Comparison of ENCODE assay signal across 8 mouse cellular contexts in genomic region chr17:29415761-29416662, GRCm38 (mm10). TPM values are rescaled to one million over a fixed set of nuclear protein-coding genes. Genes with fewer than 3 reads are reported as not detected.
DNase-seq lines count a peak whose midpoint lies in the region; ATAC-seq lines count a peak whose summit lies in the region.

No protein-coding gene starts in this region.

- no peaks in the 10 kb centered on the region for H3K36me3 ChIP-seq in forebrain, embryonic 13.5 days (ENCODE audit: poor library complexity, severe bottlenecking)
- H3K36me3 ChIP-seq in limb, embryonic 15.5 days, result no peaks in the 10 kb centered on the region
- H3K36me3 ChIP-seq in neural tube, embryonic 14.5 days (ENCODE audit: control insufficient read depth, insufficient read depth, low read length), result no peaks in the 10 kb centered on the region

- peaks cover 14% of the 10 kb centered on the region for H3K27me3 ChIP-seq in forebrain, embryonic 13.5 days
- H3K27me3 ChIP-seq in limb, embryonic 15.5 days, result no peaks in the 10 kb centered on the region
- H3K27me3 ChIP-seq in neural tube, embryonic 14.5 days (ENCODE audit: control insufficient read depth, insufficient read depth, low read length), result no peaks in the 10 kb centered on the region

- H3K4me1 ChIP-seq in forebrain, embryonic 13.5 days, result peaks cover 11% of the 10 kb centered on the region
- H3K4me1 ChIP-seq in limb, embryonic 15.5 days, result peaks cover 22% of the 10 kb centered on the region
- peaks cover 3% of the 10 kb centered on the region; the same call in 1 of the 2 replicates for H3K4me1 ChIP-seq in neural tube, embryonic 14.5 days (ENCODE audit: control insufficient read depth, insufficient read depth, low read length)

- peak; percentile 98 for DNase-seq in heart, adult 11 months
- no peak for DNase-seq in heart, adult 8-10 months (ENCODE audit: low spot score)
- DNase-seq in heart, postnatal 25 days (ENCODE audit: low spot score), result peak; percentile 60
- DNase-seq in thymus, postnatal 25 days, result no peak

- intact Hi-C loops in heart, postnatal 25 days (cut with DNase I), result no loop called here

- no peaks in the 10 kb centered on the region for H3K9me3 ChIP-seq in forebrain, embryonic 13.5 days (replicated peaks)
- H3K9me3 ChIP-seq in limb, embryonic 15.5 days, result no peaks in the 10 kb centered on the region
- no peaks in the 10 kb centered on the region for H3K9me3 ChIP-seq in neural tube, embryonic 14.5 days (ENCODE audit: control insufficient read depth, low read length)

- no peak overlapping the region for H3K27ac ChIP-seq in forebrain, embryonic 13.5 days
- peak overlapping the region; percentile 65 for H3K27ac ChIP-seq in limb, embryonic 15.5 days
- H3K27ac ChIP-seq in neural tube, embryonic 14.5 days (ENCODE audit: low read depth, low read length), result no peak overlapping the region

- no peak overlapping the region for H3K4me3 ChIP-seq in forebrain, embryonic 13.5 days
- peak overlapping the region; percentile 27 for H3K4me3 ChIP-seq in limb, embryonic 15.5 days
- peak overlapping the region; percentile 5; the same call in 1 of the 2 replicates for H3K4me3 ChIP-seq in neural tube, embryonic 14.5 days (ENCODE audit: low read depth, low read length)

- ATAC-seq in forebrain, embryonic 13.5 days, result no peak
- peak; percentile 68; the same call in 1 of the 2 replicates for ATAC-seq in limb, embryonic 15.5 days (ENCODE audit: insufficient number of reproducible peaks, low FRiP score, low TSS enrichment, low read depth)
- no peak for ATAC-seq in neural tube, embryonic 14.5 days (ENCODE audit: low read depth)
- no peak for ATAC-seq in erythroid progenitor cell, adult 5-6 weeks (replicated peaks; ENCODE audit: low FRiP score, poor library complexity, severe bottlenecking)

- H3K9ac ChIP-seq in forebrain, embryonic 13.5 days, result peak overlapping the region; percentile 10; the same call in 1 of the 2 replicates
- peak overlapping the region; percentile 32; the same call in 1 of the 2 replicates for H3K9ac ChIP-seq in limb, embryonic 15.5 days
- no peak overlapping the region for H3K9ac ChIP-seq in neural tube, embryonic 14.5 days (replicated peaks; ENCODE audit: low read depth, low read length)

- peak overlapping the region; percentile 36 for H3K4me2 ChIP-seq in forebrain, embryonic 13.5 days
- H3K4me2 ChIP-seq in limb, embryonic 15.5 days, result peak overlapping the region; percentile 54
- H3K4me2 ChIP-seq in neural tube, embryonic 14.5 days (ENCODE audit: low read depth, low read length), result peak overlapping the region; percentile 38

- WGBS in forebrain, embryonic 13.5 days, result 11% methylated on average over 31 of the region's 31 CpGs
- WGBS in limb, embryonic 15.5 days, result 7% methylated on average over 31 of the region's 31 CpGs
- WGBS in neural tube, embryonic 14.5 days, result 10% methylated on average over 30 of the region's 31 CpGs

RNA-seq across cellular contexts. Expression of gene Fgd2, which starts 55.3 kb away (rescaled TPM):
- 1 to 10 TPM in 3 of 4 experiments, under 1 TPM in 1; 0.75 to 3.6 (median 1.5) TPM for total RNA-seq in heart, adult 8-10 months (2022)
- polyA plus RNA-seq in forebrain, embryonic 13.5 days (2015; fragmentation: Nextera tagmentation; extraction: Ambion mirVana), result 2.6 and 3.0 TPM in 2 replicates
- 1 to 10 TPM; 1.8 to 2.7 TPM for total RNA-seq in heart, postnatal 25 days (2021)
- polyA plus RNA-seq in limb, embryonic 15.5 days (2015; fragmentation: Nextera tagmentation; extraction: Ambion mirVana), result 8.5 and 9.7 TPM in 2 replicates
- polyA plus RNA-seq in neural tube, embryonic 14.5 days (2014; fragmentation: Nextera tagmentation; extraction: Ambion mirVana), result 3.7 and 3.8 TPM in 2 replicates
- 4.0 and 6.3 TPM in 2 replicates for total RNA-seq in erythroid progenitor cell, adult 5-6 weeks (2015; ENCODE audit: low replicate concordance)
- total RNA-seq in erythroid progenitor cell, adult 5-6 weeks (2017; ENCODE audit: low replicate concordance), result 0.98 and 5.0 TPM in 2 replicates

Comparison
In these comparisons a context has a peak if more than half of its experiments do, and no peak if none do; other contexts are left out.
1. DNase-seq: peak in heart, adult 11 months (single experiment) and heart, postnatal 25 days (single experiment); none in heart, adult 8-10 months (single experiment) and thymus, postnatal 25 days (single experiment).
2. Peak in every context shown above with its lines, with median percentiles within 50 percentile points of each other: H3K4me2 ChIP-seq.